Mouse (Mus musculus): Measurements from ENCODE around the gene Wdr20. TPM values are rescaled to one million over a fixed set of nuclear protein-coding genes. Genes with fewer than 3 reads are reported as not detected.

Wdr20 gene
- polyA plus RNA-seq, 2 experiments, result 20.4 to 27.9 TPM

- DNase-seq (ENCODE audit: low spot score), result no peak
- no peak for TF ChIP-seq POLR2A (IDR thresholded peaks at IDR 0.05; ENCODE audit: borderline replicate concordance, extremely low read depth, insufficient read depth, insufficient read length)
- Histone ChIP-seq H3K9me3 (ENCODE audit: control insufficient read depth, low read length) (no peaks in the 10 kb centered on the region), H3K4me2 (replicated peaks; ENCODE audit: low read depth, low read length, severe bottlenecking) (no peak overlapping the region), H3K36me3 (ENCODE audit: control insufficient read depth, insufficient read depth, low read length) (peaks cover 46% of the 10 kb centered on the region), H3K4me3 (replicated peaks; ENCODE audit: low read length) (no peak overlapping the region), H3K9ac (ENCODE audit: low read depth, low read length, severe bottlenecking) (no peak overlapping the region), H3K27me3 (ENCODE audit: control insufficient read depth, insufficient read depth, low read length) (no peaks in the 10 kb centered on the region), H3K4me1 (ENCODE audit: control insufficient read depth, insufficient read depth, low read length) (no peaks in the 10 kb centered on the region), H3K27ac (replicated peaks; ENCODE audit: low read depth, low read length) (no peak overlapping the region)
- no peak for ATAC-seq (ENCODE audit: low FRiP score, low read depth)
- 86% methylated on average over 8 of the region's 8 CpGs for WGBS
These were observed 43.4 kb downstream of the Wdr20 start for GRCm38 (mm10) chr12:110781181-110781580.

GRCm38 (mm10) chr12:110782278-110782677, 44.5 kb downstream of the Wdr20 start:
- 95% methylated on average over 1 of the region's 1 CpGs for WGBS
- no peaks in the 10 kb centered on the region for H3K9me3 ChIP-seq (ENCODE audit: control insufficient read depth, low read length)
- H3K27ac ChIP-seq (replicated peaks; ENCODE audit: low read depth, low read length), result no peak overlapping the region
- no peak for TF ChIP-seq POLR2A (IDR thresholded peaks at IDR 0.05; ENCODE audit: borderline replicate concordance, extremely low read depth, insufficient read depth, insufficient read length)
- H3K4me2 ChIP-seq (replicated peaks; ENCODE audit: low read depth, low read length, severe bottlenecking), result no peak overlapping the region
- H3K27me3 ChIP-seq (ENCODE audit: control insufficient read depth, insufficient read depth, low read length), result no peaks in the 10 kb centered on the region
- H3K9ac ChIP-seq (ENCODE audit: low read depth, low read length, severe bottlenecking), result no peak overlapping the region
- H3K36me3 ChIP-seq (ENCODE audit: control insufficient read depth, insufficient read depth, low read length), result peaks cover 44% of the 10 kb centered on the region
- DNase-seq (ENCODE audit: low spot score) (no peak), ATAC-seq (ENCODE audit: low FRiP score, low read depth) (no peak)
- H3K4me1 ChIP-seq (ENCODE audit: control insufficient read depth, insufficient read depth, low read length), result no peaks in the 10 kb centered on the region
- no peak overlapping the region for H3K4me3 ChIP-seq (replicated peaks; ENCODE audit: low read length)

DNA sequence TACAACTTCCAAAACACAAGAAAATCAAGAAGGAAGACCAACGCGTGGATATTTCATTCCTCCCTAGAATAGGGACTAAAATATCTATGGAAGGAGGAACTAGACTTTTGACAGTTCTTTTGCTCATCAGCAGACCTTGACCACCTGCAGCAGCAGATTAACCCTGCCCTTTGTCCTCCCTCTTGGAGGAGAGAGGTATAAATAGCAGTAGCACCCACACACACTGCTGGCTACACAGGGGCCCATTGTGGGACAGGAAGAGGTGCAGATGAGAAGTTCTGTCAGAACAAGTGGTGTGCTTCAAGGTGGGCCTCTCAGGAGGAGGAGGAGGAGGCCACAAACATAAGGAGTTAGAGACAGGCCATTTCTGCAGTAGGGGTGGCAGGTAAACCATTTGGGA, 46.5 kb downstream of the Wdr20 start:
- no peak for ATAC-seq (ENCODE audit: low FRiP score, low read depth)
- no peak for TF ChIP-seq POLR2A (IDR thresholded peaks at IDR 0.05; ENCODE audit: borderline replicate concordance, extremely low read depth, insufficient read depth, insufficient read length)
- WGBS, result 89% methylated on average over 2 of the region's 2 CpGs
- Histone ChIP-seq H3K27ac (replicated peaks; ENCODE audit: low read depth, low read length) (no peak overlapping the region), H3K36me3 (ENCODE audit: control insufficient read depth, insufficient read depth, low read length) (peaks cover 41% of the 10 kb centered on the region), H3K4me1 (ENCODE audit: control insufficient read depth, insufficient read depth, low read length) (no peaks in the 10 kb centered on the region), H3K4me2 (replicated peaks; ENCODE audit: low read depth, low read length, severe bottlenecking) (no peak overlapping the region), H3K4me3 (replicated peaks; ENCODE audit: low read length) (no peak overlapping the region), H3K9ac (ENCODE audit: low read depth, low read length, severe bottlenecking) (no peak overlapping the region), H3K27me3 (ENCODE audit: control insufficient read depth, insufficient read depth, low read length) (no peaks in the 10 kb centered on the region), H3K9me3 (ENCODE audit: control insufficient read depth, low read length) (no peaks in the 10 kb centered on the region)
- DNase-seq (ENCODE audit: low spot score), result no peak

DNA sequence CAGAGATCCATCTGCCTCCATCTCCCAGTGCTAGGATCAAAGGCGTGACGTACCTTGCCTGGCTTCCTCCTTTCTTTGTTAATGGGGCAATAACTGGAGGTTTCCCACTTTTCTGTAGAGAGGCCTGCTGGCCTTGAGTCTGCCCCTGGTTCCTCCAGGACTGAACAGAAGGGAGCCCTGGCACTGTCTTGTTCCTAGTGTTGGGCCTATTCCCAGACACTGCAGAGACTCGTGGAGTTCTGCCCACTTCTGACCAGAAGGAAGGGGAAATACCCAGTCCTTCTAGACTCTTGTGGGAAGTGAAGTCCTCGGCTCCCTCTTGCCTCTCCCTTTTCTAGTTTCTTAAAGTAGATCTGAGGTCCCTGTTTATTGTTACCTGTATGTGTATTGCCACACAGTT, 48.5 kb downstream of the Wdr20 start:
- TF ChIP-seq POLR2A (IDR thresholded peaks at IDR 0.05; ENCODE audit: borderline replicate concordance, extremely low read depth, insufficient read depth, insufficient read length), result no peak
- ATAC-seq (ENCODE audit: low FRiP score, low read depth) (no peak), DNase-seq (ENCODE audit: low spot score) (no peak)
- no peaks in the 10 kb centered on the region for H3K27me3 ChIP-seq (ENCODE audit: control insufficient read depth, insufficient read depth, low read length)
- 83% methylated on average over 4 of the region's 4 CpGs for WGBS
- no peak overlapping the region for H3K9ac ChIP-seq (ENCODE audit: low read depth, low read length, severe bottlenecking)
- no peak overlapping the region for H3K4me2 ChIP-seq (replicated peaks; ENCODE audit: low read depth, low read length, severe bottlenecking)
- H3K27ac ChIP-seq (replicated peaks; ENCODE audit: low read depth, low read length), result no peak overlapping the region
- no peak overlapping the region for H3K4me3 ChIP-seq (replicated peaks; ENCODE audit: low read length)
- no peaks in the 10 kb centered on the region for H3K9me3 ChIP-seq (ENCODE audit: control insufficient read depth, low read length)
- no peaks in the 10 kb centered on the region for H3K4me1 ChIP-seq (ENCODE audit: control insufficient read depth, insufficient read depth, low read length)
- peaks cover 23% of the 10 kb centered on the region for H3K36me3 ChIP-seq (ENCODE audit: control insufficient read depth, insufficient read depth, low read length)

DNA sequence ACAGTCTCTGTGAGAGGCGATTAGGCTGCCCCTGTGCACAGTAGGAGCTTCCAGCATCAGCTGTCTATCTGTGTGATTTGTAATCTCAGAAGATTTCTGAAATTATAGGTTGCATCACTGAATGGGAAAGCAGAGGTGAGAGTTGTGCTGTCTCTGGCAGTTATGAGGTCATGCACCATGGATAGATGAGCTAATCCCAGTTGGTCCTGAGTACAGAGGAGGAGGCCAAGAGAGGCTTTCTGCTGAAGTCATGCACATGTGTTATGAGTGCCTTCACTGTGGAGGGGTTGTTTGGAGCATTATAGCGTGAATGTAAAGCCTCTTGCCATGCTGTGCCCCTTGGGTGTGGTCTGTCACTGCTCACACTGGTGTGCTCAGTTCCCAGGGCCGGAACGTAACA, 52.8 kb downstream of the Wdr20 start:
- Histone ChIP-seq H3K36me3 (ENCODE audit: control insufficient read depth, insufficient read depth, low read length) (peaks cover 3% of the 10 kb centered on the region; the same call in 1 of the 2 replicates), H3K27me3 (ENCODE audit: control insufficient read depth, insufficient read depth, low read length) (no peaks in the 10 kb centered on the region), H3K4me3 (replicated peaks; ENCODE audit: low read length) (no peak overlapping the region), H3K27ac (replicated peaks; ENCODE audit: low read depth, low read length) (no peak overlapping the region), H3K4me2 (replicated peaks; ENCODE audit: low read depth, low read length, severe bottlenecking) (no peak overlapping the region), H3K9me3 (ENCODE audit: control insufficient read depth, low read length) (no peaks in the 10 kb centered on the region), H3K9ac (ENCODE audit: low read depth, low read length, severe bottlenecking) (no peak overlapping the region), H3K4me1 (ENCODE audit: control insufficient read depth, insufficient read depth, low read length) (no peaks in the 10 kb centered on the region)
- no peak for TF ChIP-seq POLR2A (IDR thresholded peaks at IDR 0.05; ENCODE audit: borderline replicate concordance, extremely low read depth, insufficient read depth, insufficient read length)
- DNase-seq (ENCODE audit: low spot score) (no peak), ATAC-seq (ENCODE audit: low FRiP score, low read depth) (no peak)
- WGBS, result 88% methylated on average over 4 of the region's 4 CpGs

DNA sequence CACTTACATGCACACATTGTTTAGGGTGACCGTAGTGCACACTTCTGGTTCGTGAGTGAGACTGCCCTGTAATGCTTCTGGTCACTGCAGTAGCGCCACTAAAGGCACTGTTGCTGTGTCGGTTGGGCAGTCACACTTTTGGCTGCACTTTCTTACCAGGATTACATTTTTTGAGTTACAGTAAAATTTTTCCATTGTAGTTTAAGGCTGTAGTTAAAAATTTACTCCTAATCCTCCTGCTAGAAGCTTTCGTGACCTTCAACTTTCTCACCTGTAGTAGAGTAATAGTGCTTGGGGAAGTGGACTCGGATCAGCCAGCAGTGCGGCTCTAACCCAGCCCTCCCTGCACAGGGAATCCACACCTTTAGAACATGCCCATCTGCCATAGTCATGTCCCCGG, 53.3 kb downstream of the Wdr20 start:
- no peak overlapping the region for H3K9ac ChIP-seq (ENCODE audit: low read depth, low read length, severe bottlenecking)
- no peak for ATAC-seq (ENCODE audit: low FRiP score, low read depth)
- H3K4me3 ChIP-seq (replicated peaks; ENCODE audit: low read length), result no peak overlapping the region
- H3K4me1 ChIP-seq (ENCODE audit: control insufficient read depth, insufficient read depth, low read length), result no peaks in the 10 kb centered on the region
- peaks cover 3% of the 10 kb centered on the region for H3K36me3 ChIP-seq (ENCODE audit: control insufficient read depth, insufficient read depth, low read length)
- H3K27me3 ChIP-seq (ENCODE audit: control insufficient read depth, insufficient read depth, low read length), result no peaks in the 10 kb centered on the region
- H3K27ac ChIP-seq (replicated peaks; ENCODE audit: low read depth, low read length), result no peak overlapping the region
- no peak for TF ChIP-seq POLR2A (IDR thresholded peaks at IDR 0.05; ENCODE audit: borderline replicate concordance, extremely low read depth, insufficient read depth, insufficient read length)
- no peaks in the 10 kb centered on the region for H3K9me3 ChIP-seq (ENCODE audit: control insufficient read depth, low read length)
- no peak overlapping the region for H3K4me2 ChIP-seq (replicated peaks; ENCODE audit: low read depth, low read length, severe bottlenecking)
- no peak for DNase-seq (ENCODE audit: low spot score)
- 92% methylated on average over 8 of the region's 8 CpGs for WGBS

Data from limb, embryonic 14.5 days (tissue).